Mouse (Mus musculus) embryonic facial prominence, embryonic 15.5 days (tissue): ENCODE data around the gene Clic1. TPM values are rescaled to one million over a fixed set of nuclear protein-coding genes. Genes with fewer than 3 reads are reported as not detected.

Experiments
- ATAC-seq: fragments of 200-750 bp; cut with Nextera tagmentation; 2 replicates; pipeline ENCODE4 v1.8.0; 2017; ENCODE audit warnings: low read depth, moderate TSS enrichment; ENCODE audit not compliant: insufficient number of reproducible peaks, low FRiP score, low TSS enrichment
- H3K27ac ChIP-seq: fragments of 300-500 bp; sonication (generic); replicated peaks from 2 replicates; pipeline ENCODE4 v1.5.1; 2015; ENCODE audit warnings: mild to moderate bottlenecking, inconsistent platforms
- H3K27me3 ChIP-seq: fragments of 300-500 bp; sonication (generic); 2 replicates; pipeline ENCODE4 v1.6.1; 2015; ENCODE audit warnings: inconsistent platforms
- H3K36me3 ChIP-seq: fragments of 300-500 bp; sonication (generic); 2 replicates; pipeline ENCODE4 v1.6.1; 2015; ENCODE audit warnings: mild to moderate bottlenecking, inconsistent platforms
- H3K4me1 ChIP-seq: fragments of 300-500 bp; sonication (generic); 2 replicates; pipeline ENCODE4 v1.6.1; 2015; ENCODE audit warnings: inconsistent platforms
- H3K4me2 ChIP-seq: fragments of 300-500 bp; sonication (generic); replicated peaks from 2 replicates; pipeline ENCODE4 v1.6.1; 2015; ENCODE audit warnings: mild to moderate bottlenecking, inconsistent platforms
- H3K4me3 ChIP-seq: fragments of 300-500 bp; sonication (generic); replicated peaks from 2 replicates; pipeline ENCODE4 v1.5.1; 2015; ENCODE audit warnings: mild to moderate bottlenecking, inconsistent platforms
- H3K9ac ChIP-seq: fragments of 300-500 bp; sonication (generic); 2 replicates; pipeline ENCODE4 v1.6.1; 2015; ENCODE audit warnings: inconsistent platforms
- H3K9me3 ChIP-seq: fragments of 300-500 bp; sonication (generic); replicated peaks from 2 replicates; pipeline ENCODE4 v1.6.1; 2016; ENCODE audit warnings: inconsistent platforms
- WGBS: fragments of 180-500 bp; shearing (Covaris S2); methylation state at CpG from one replicate; pipeline ENCODE4 v1.1.7; 2015; 5-methylcytosine and 5-hydroxymethylcytosine counted together
- polyA plus RNA-seq: library from polyadenylated mRNA; unstranded; fragments of >200 nt; fragmentation: Nextera tagmentation; extraction: Ambion mirVana; gene quantifications from 2 replicates; pipeline ENCODE4 v1.2.1, GENCODE M21; 2015

Clic1 gene
- polyA plus RNA-seq, 1 experiment from 2014 or later: 324 TPM

DNA sequence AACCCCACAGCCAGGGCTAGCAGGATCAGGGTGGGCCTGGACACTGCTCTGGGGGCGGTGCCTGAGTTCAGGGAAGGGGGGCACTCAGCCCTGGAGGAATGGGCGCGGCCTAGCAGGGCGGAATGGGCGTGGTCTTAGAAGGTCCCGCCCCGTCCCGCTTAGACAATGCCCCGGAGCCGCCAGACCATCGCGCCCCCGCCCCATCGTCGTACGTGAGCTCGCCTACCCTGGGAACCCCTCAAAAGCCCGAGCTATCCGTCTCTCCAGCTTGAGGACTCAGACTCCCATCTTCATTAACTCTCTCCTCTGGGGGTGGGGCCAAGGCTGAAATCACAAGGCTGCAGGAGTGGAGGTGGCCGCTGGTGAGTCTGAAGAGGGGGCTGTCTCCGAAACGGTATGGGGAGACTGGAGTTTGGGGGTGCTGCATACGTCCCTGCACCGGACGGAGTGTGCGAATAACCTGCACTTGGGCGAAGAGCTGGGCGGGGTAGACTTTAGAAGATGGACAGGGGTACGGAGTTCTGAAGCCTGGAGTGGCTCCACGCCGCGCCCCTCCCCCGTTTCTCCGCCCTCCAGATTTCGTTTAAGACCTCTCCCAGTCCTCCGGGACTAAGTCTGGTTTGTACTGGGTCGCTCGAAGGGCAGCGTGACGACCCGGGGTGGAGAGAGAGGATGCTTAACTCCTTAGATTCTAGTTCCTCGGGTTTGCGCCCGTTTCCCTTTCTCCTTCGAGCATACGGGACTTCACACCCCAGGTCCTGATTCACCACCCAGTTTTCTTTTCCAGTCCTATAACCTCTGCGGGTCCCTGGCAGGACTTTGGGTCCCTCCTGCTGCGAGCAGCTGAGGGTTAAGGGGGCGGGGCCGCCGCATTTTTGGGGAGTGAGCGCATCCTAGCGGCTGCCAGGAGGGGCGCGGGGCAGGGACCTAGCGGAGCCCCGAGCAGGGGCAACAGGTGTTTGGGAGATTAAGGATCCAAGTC lies 9.4 kb downstream of the Clic1 start, which contains the start of gene Ddah2:
Gene Ddah2, plus strand, starts transcription at position 125 of the 982 bp plus-strand sequence.
- 0% methylated on average over 57 of the region's 57 CpGs for WGBS

DNA sequence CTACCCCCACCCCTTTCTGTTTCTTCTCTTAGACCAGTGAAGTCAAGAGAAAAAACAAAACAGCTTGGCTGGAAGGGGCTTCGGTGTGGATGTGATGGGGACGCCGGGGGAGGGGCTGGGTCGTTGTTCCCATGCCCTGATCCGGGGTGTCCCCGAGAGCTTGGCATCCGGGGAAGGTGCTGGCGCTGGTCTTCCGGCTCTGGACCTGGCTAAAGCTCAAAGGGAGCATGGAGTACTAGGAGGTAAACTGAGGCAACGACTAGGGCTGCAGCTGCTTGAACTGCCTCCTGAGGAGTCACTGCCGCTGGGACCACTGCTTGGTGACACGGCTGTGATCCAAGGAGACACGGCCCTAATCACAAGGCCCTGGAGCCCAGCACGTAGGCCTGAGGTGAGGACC lies 10.3 kb downstream of the Clic1 start:
- H3K27ac ChIP-seq: peak overlapping the region; percentile 95; the same call in 1 of the 2 replicates
- no peak for ATAC-seq
- H3K4me2 ChIP-seq: peak overlapping the region; percentile 79
- peak overlapping the region; percentile 74 for H3K4me3 ChIP-seq
- peaks cover 39% of the 10 kb centered on the region for H3K4me1 ChIP-seq
- H3K27me3 ChIP-seq: peaks cover 7% of the 10 kb centered on the region; the same call in 1 of the 2 replicates
- H3K36me3 ChIP-seq: peaks cover 48% of the 10 kb centered on the region
- H3K9me3 ChIP-seq: no peaks in the 10 kb centered on the region
- 20% methylated on average over 14 of the region's 14 CpGs for WGBS
- H3K9ac ChIP-seq: peak overlapping the region; percentile 81

More for the DNA sequence above, 9.4 kb downstream of the Clic1 start, which contains the start of gene Ddah2:
- peak; percentile 93 for ATAC-seq
- peaks cover 54% of the 10 kb centered on the region for H3K36me3 ChIP-seq
- no peaks in the 10 kb centered on the region for H3K9me3 ChIP-seq
- H3K4me2 ChIP-seq: peak within 1 kb of the TSS; percentile 79
- H3K27ac ChIP-seq: peak within 1 kb of the TSS; percentile 95
- peak within 1 kb of the TSS; percentile 81 for H3K9ac ChIP-seq
- H3K27me3 ChIP-seq: 0 out of 2 replicates have a peak, but pooled peaks cover 6% of the 10 kb centered on the region
- H3K4me3 ChIP-seq: peak within 1 kb of the TSS; percentile 74
- peaks cover 31% of the 10 kb centered on the region for H3K4me1 ChIP-seq

DNA sequence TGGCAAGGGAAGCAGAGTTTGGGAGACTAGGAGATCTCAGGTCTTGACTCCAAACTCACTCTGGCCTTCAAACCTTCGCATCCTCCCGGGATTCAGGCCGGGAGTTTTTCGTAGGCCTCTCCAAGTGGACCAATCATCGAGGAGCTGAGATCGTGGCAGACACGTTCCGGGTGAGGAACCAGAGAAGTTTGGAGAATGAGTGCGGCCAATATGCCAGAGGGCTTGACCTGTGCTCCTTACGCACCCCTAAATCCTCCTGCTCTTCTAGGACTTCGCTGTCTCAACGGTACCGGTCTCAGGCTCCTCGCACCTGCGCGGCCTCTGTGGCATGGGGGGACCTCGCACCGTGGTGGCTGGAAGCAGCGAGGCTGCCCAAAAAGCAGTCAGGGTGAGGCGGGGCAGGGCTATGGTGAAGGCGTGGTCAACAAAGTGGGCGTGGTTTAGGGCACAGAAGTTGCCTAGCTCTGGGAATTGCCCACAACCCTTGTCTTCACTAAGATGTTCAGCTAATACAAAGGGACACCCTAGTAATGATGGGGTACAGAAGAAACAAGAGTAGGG lies 11.1 kb downstream of the Clic1 start:
- H3K27me3 ChIP-seq: peaks cover 12% of the 10 kb centered on the region; the same call in 1 of the 2 replicates
- peaks cover 46% of the 10 kb centered on the region for H3K4me1 ChIP-seq
- peaks cover 41% of the 10 kb centered on the region for H3K36me3 ChIP-seq
- peak overlapping the region; percentile 81; the same call in 1 of the 2 replicates for H3K9ac ChIP-seq
- no peak for ATAC-seq
- peak overlapping the region; percentile 74 for H3K4me3 ChIP-seq
- 56% methylated on average over 22 of the region's 22 CpGs for WGBS
- peak overlapping the region; percentile 79 for H3K4me2 ChIP-seq
- H3K9me3 ChIP-seq: no peaks in the 10 kb centered on the region
- 0 out of 2 replicates have a peak overlapping the region, but pooled peaks have one; percentile 95 for H3K27ac ChIP-seq

DNA sequence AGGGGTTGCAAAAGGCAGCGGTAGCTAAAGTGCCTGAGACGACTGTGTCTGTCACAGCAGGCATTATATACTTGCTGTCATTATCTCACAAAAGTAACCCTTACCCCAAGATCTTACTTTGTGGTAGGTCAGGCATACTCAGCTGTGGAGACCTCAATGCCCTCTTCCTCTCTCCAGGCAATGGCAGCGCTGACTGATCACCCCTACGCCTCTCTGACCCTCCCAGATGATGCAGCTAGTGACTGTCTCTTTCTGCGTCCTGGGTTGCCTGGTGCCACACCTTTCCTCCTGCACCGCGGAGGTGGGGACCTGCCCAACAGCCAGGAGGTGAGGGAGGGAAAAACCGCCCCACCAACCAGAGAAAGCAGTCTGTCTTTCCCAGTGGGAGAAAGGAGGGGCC lies 11.5 kb downstream of the Clic1 start:
- no peak for ATAC-seq
- peaks cover 46% of the 10 kb centered on the region for H3K4me1 ChIP-seq
- 0 out of 2 replicates have a peak overlapping the region, but pooled peaks have one; percentile 17 for H3K27ac ChIP-seq
- H3K9me3 ChIP-seq: no peaks in the 10 kb centered on the region
- peaks cover 36% of the 10 kb centered on the region for H3K36me3 ChIP-seq
- H3K27me3 ChIP-seq: peaks cover 15% of the 10 kb centered on the region; the same call in 1 of the 2 replicates
- H3K9ac ChIP-seq: no peak overlapping the region
- no peak overlapping the region for H3K4me3 ChIP-seq
- peak overlapping the region; percentile 79; the same call in 1 of the 2 replicates for H3K4me2 ChIP-seq
- 71% methylated on average over 8 of the region's 8 CpGs for whole genome bisulfite sequencing

DNA sequence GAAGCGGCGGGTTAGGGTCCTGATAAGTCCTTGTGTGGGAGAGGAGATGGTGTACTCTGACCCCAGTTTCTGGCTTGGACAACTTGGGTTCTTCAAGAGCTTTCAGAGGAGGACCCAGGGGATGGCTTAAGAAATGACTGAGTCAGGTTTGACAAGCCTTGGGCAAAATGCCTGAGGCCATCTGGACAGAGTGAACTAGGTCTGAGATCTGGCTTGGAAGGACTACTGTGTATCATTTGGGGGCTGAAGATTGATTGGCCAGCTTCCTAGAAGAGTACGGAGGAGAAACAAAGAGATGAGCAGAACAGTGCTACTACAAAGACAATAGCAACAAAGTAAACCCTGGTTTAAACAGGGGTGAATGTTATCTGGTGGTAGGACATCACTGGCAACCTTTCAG lies 13.7 kb downstream of the Clic1 start:
- Histone ChIP-seq H3K9me3 (no peaks in the 10 kb centered on the region), H3K27me3 (peaks cover 22% of the 10 kb centered on the region; the same call in 1 of the 2 replicates), H3K4me1 (peaks cover 42% of the 10 kb centered on the region), H3K4me2 (no peak overlapping the region), H3K36me3 (peaks cover 27% of the 10 kb centered on the region), H3K27ac (0 out of 2 replicates have a peak overlapping the region, but pooled peaks have one; percentile 68), H3K9ac (no peak overlapping the region), H3K4me3 (no peak overlapping the region)
- WGBS: 94% methylated on average over 3 of the region's 3 CpGs
- ATAC-seq: no peak

DNA sequence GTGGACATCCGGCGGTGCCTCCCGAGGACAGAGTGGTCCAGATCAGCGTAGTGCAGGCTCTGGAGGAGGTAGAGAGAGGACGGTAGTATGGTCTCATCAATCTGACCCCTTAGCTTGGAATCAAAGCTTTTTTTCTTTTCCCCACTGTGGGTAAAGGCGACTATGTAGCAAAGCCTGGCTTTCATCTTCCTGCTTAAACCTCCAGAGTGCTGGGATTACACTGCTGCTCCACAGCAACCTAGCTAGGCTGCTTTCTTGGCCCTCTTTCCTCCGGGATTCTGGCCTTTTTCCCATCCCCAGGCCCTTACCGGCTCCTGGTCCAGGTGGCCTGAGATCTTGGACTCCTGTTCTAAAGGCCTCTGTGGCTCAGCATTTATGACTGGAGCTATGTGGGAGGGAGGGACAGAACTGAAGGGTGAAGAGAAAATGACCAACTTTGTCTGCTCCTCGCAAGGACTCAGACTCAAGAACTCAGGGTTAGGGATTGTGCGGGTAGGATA lies 14.7 kb downstream of the Clic1 start:
- H3K9me3 ChIP-seq: no peaks in the 10 kb centered on the region
- H3K4me3 ChIP-seq: peak overlapping the region; percentile 41
- H3K9ac ChIP-seq: no peak overlapping the region
- 28% methylated on average over 10 of the region's 10 CpGs for WGBS
- peaks cover 37% of the 10 kb centered on the region for H3K4me1 ChIP-seq
- peaks cover 27% of the 10 kb centered on the region for H3K36me3 ChIP-seq
- peak overlapping the region; percentile 68 for H3K27ac ChIP-seq
- ATAC-seq: no peak
- H3K4me2 ChIP-seq: peak overlapping the region; percentile 54
- peaks cover 22% of the 10 kb centered on the region; the same call in 1 of the 2 replicates for H3K27me3 ChIP-seq

DNA sequence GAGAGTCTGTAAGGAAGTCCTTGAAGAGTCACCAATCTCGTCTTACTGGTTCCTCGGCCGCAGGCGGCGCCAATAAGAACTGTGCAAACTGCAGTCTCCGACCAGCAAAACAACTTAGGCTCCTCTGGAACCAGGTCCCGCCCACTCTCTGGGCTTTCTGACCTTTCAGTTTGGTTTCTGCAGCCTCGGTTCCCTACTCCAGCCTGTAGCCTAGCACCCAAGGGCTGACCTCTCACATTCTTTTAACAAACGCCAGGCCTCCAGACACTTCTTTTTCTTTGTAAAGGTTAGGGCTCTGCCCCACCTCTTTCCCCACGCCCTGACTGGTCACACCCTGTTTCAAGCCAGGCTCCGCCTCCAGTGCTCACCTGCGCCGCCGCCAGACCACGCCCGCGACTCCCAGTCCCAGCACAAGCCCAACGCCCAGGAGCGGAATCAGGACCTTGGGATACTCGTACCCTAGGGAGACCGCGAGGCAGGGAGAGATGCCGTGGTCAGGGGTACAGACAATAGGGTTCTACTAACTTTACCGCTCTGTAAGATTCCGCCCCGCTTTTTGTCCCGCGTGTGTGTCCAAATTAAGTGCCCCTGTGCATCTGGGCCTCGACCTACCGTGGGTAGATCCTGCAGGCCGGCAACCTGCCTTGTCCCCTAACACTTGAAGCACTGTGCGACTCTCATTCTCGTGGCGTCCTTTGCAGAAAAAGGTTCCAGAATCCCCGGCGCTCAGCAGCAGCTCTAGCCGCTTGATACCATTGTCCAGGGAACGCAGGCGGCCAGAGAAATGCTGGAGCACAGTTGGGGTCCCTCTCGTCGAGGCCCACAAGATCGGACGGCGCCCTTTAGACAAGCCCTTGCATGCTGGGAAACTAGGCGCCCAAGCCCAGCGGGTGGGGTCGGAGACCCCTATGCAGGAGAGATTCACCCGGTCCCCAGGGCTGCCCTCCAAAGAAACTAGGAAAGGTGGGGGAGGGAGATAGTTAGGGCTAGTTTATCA lies 15.5 kb downstream of the Clic1 start, which contains the start of gene Ly6g6c:
Gene Ly6g6c, plus strand, starts transcription at position 438 of the 997 bp plus-strand sequence.
- peak; percentile 48; the same call in 1 of the 2 replicates for ATAC-seq
- 0 out of 2 replicates have a peak within 1 kb of the TSS, but pooled peaks have one; percentile 26 for H3K9ac ChIP-seq
- no peaks in the 10 kb centered on the region for H3K9me3 ChIP-seq
- peaks cover 27% of the 10 kb centered on the region for H3K36me3 ChIP-seq
- H3K4me3 ChIP-seq: peak within 1 kb of the TSS; percentile 41
- WGBS: 3% methylated on average over 48 of the region's 48 CpGs
- peak within 1 kb of the TSS; percentile 54 for H3K4me2 ChIP-seq
- H3K4me1 ChIP-seq: peaks cover 30% of the 10 kb centered on the region
- H3K27ac ChIP-seq: peak within 1 kb of the TSS; percentile 80
- H3K27me3 ChIP-seq: peaks cover 22% of the 10 kb centered on the region; the same call in 1 of the 2 replicates

DNA sequence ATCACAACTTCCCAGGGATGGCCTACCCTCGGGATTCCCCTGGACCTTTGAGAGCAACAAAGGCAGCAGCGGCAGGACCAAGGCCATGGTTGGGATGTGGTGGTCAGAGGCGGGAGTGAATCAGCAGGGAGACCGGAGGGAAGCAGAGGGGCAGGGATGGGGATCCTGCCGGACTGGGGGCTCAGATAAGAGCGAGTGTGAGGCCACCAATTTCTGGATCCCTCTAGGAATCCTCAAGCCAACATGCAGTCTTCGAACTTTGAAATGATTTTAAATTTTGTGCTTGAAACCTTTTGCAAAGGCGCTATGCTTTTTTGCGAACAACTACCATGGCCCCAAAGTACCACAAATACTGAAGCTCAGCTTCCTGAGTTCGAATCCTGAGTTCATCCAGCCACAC lies 16.3 kb downstream of the Clic1 start, which contains the start of gene Mpig6b:
Gene Mpig6b, minus strand, starts transcription at position 101 of the 400 bp plus-strand sequence.
- WGBS: 52% methylated on average over 10 of the region's 10 CpGs
- Histone ChIP-seq H3K9me3 (no peaks in the 10 kb centered on the region), H3K9ac (0 out of 2 replicates have a peak within 1 kb of the TSS, but pooled peaks have one; percentile 26), H3K4me3 (peak within 1 kb of the TSS; percentile 41), H3K4me2 (peak within 1 kb of the TSS; percentile 54), H3K4me1 (peaks cover 27% of the 10 kb centered on the region), H3K27ac (peak within 1 kb of the TSS; percentile 80), H3K36me3 (peaks cover 19% of the 10 kb centered on the region), H3K27me3 (peaks cover 22% of the 10 kb centered on the region; the same call in 1 of the 2 replicates)
- ATAC-seq: no peak

DNA sequence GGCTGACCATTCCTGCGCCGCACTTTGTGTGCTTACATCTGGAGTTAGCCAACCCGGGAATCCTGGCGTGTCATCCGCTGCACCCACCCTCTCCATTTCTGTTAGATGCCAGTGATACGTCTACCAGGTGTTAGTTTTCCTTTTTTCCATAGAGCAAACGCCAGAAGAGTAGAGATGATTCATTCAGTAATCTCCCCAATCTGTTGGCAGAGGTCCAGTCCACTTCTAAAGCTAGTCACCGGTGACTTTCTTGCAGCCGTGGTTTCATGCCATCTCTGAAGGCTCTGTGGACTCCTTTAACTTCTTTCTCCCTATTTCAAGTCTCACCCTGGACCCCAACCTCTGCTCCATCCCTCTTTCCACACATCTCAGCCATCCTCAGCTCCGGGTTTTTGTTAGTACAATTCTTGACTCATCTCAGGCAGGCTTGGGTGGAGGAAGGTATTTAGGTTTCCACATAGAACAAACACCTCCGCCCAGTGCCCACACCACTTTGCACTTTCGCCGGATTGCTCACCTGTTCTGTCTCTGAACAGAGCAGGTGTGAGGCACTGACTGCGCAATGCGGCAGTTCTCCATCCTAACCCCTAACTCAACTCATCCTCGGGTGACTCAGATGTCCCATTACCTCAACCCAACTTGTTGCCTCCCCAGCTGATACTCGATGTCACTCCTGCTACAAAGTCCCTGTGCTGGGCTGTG lies 18.6 kb downstream of the Clic1 start:
- peaks cover 22% of the 10 kb centered on the region; the same call in 1 of the 2 replicates for H3K27me3 ChIP-seq
- no peaks in the 10 kb centered on the region for H3K9me3 ChIP-seq
- no peak overlapping the region for H3K9ac ChIP-seq
- H3K4me2 ChIP-seq: no peak overlapping the region
- H3K4me1 ChIP-seq: peaks cover 24% of the 10 kb centered on the region
- ATAC-seq: no peak
- H3K4me3 ChIP-seq: 0 out of 2 replicates have a peak overlapping the region, but pooled peaks have one; percentile 6
- peak overlapping the region; percentile 51; the same call in 1 of the 2 replicates for H3K27ac ChIP-seq
- 68% methylated on average over 17 of the region's 17 CpGs for WGBS
- H3K36me3 ChIP-seq: no peaks in the 10 kb centered on the region
